Mouse (Mus musculus) CD4-positive helper T cell, adult 2 months (primary cell): ENCODE data around the gene Sord.
"Not testable (repeated sequence)": the region's sequence is repeated elsewhere in the genome, so short reads cannot be mapped to it uniquely, and the experiment has no call there.

Experiments
- DNase-seq: peaks from one replicate; pipeline ENCODE4 v3.0.0-alpha.2; 2012; ENCODE audit warnings: low read depth, missing footprints, low spot score

Sord gene

GRCm38 (mm10) chr2:122234611-122235288 is at the start of gene Sord:
TSS of gene Sord (plus strand) at chr2:122234749.
- peak; percentile 85 for DNase-seq

GRCm38 (mm10) chr2:122185086-122185485 is 49.5 kb upstream of the Sord start:
- DNase-seq = no peak

DNA sequence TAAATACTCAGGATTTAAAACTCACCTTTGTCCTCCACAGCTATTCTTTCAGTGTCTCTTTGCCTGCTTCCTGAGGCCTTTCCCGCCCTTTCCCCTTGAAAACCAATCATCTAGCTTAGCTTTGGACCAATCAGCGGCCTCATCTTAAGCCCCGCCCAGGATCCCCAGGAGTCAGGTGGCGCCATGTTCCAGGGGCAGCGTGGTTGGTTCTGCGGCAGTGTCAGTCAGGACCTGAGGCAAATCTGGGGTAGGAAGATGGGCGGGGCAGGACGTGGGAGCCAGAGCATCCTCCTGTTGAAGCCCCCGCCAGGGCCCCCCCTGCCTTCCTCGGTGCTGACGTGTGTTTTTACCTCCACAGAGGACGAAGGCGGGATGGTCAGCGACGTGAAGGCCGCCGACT is 48.4 kb upstream of the Sord start, which contains the start of the genes Patl2 and Terb2:
TSS of gene Patl2 (minus strand) at position 84 of the 400 bp plus-strand sequence.
TSS of gene Terb2 (plus strand) at position 167 of the 400 bp plus-strand sequence.
- no peak for DNase-seq

GRCm38 (mm10) chr2:122186751-122187150 is 47.8 kb upstream of the Sord start:
- no peak for DNase-seq

GRCm38 (mm10) chr2:122191849-122192248 is 42.7 kb upstream of the Sord start:
- no peak for DNase-seq

GRCm38 (mm10) chr2:122194509-122194929 is 40.0 kb upstream of the Sord start:
- peak; percentile 56 for DNase-seq

- DNase-seq = no peak
These were observed 33.0 kb upstream of the Sord start for GRCm38 (mm10) chr2:122201501-122201900.

DNA sequence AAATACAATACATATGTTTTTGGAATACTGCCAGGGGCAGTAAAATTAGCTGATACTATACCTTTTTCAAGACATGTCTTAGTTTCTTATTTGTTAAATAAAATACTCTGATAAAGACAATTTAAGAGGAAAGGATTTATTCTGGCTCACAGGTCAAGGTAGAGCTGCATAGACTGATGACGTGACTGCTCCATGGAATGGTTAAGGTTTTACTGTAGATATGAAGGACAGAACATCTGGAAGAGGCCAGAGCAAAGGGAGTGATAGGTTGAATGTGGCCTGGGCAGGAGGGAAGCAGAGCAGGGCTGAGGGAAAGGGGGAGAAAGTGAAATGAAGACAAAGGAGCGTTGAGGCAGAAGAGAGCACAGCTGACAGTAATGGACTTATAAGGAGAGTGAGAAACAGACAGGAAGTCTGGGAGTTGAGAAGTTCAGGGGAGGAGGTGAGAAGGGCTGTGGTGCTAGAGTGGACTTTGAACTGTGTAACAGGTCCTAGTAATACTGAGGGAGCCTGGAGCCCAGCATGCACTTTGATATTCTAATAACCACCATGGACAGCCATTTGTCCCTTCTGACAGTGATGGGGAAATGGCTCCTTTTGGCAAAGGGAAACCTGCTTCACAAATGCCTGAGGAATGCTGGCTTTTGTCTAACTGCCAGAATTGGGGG is 28.0 kb upstream of the Sord start:
- DNase-seq = no peak

DNA sequence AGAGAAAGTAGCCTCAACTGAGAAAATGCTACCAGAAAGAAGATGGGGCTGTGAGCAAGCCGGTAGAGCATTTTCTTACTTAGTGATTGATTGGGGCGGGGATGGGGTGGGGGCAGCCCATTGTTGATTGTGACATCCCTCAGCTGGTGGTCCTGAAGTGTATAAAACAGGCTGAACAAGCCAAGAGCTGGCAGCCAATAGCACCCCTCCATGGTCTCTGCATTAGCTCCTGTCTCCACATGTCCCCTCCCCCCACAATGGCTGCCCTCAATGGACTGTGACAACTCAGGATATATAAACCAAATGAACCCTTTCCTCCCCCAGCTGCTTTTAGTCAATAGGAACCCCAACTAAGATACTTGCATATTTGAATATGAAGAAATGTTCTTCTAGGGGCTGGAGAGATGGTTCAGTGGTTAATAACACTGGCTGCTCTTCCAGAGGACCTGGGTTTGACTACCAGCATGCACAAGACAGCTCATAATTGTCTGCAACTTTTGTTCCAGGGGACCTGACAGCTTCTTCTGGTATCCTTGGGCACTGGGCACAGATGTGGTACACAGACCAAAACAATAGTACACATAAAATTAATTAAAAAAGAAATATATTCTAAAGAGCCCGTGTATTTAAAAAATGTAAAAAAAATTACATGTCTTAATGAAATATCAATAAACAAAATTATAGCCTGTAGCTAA is 23.9 kb upstream of the Sord start:
- DNase-seq = no peak

GRCm38 (mm10) chr2:122217075-122217474 is 17.5 kb upstream of the Sord start:
- not testable (repeated sequence) for DNase-seq

- no peak for DNase-seq
These were observed 16.3 kb upstream of the Sord start for GRCm38 (mm10) chr2:122218234-122218633.

DNA sequence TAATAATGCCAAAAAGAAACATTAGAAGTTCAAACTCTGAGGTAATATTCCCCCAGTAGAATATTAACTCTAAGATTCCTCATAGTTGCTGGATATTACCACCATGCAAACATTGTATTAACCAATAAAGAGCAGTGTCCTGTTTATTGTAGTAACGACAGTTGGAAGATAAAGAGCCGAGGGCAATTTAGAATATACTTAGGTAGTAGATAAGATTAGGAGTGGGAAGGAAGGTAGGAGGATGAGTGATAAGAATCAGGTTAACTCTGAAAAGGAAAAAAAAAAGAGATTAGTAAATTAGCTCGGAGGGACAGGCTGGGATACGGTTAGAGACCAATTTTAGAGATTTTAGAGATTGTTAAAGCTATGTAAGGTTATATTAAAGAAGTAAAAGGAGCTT is 13.2 kb upstream of the Sord start:
- no peak for DNase-seq

DNA sequence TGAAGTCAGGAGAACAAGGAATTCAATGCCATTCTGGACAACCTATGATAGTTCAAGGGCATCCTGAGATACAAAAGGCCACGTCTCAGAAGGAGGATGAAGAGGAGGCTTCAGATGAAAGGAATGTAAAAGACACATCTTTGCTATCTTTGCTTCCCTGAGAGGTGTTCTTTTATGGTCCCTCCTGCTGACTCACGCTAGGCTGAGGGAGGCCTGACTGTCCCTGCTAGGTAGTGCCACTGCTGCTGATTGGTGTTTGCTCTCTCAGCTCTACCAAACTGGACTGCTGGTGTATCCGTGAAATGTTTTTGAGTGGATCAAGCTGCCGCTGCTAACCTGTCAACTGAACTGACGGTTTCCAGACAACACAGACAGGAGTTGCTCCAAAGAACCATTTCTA is 12.8 kb upstream of the Sord start:
- no peak for DNase-seq

DNA sequence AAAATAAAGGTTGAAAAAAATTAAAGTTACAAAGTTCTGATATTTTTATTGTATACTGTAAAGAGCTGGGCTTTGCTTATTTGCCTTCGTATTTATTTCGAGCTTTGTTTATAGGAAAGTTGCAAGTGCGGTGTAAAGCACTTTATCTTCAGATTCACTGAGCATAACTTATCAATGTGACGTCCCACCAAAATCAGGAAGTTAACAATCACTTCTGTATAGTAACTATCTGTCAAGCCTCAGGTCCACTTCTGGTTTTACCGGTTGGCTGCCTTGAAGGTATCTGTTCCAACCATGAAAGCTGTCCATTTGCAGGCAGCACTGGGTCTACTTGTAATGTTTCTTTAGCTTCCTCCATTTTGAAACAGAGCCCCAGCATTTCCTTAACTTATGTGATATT is 12.3 kb upstream of the Sord start:
- no peak for DNase-seq

DNA sequence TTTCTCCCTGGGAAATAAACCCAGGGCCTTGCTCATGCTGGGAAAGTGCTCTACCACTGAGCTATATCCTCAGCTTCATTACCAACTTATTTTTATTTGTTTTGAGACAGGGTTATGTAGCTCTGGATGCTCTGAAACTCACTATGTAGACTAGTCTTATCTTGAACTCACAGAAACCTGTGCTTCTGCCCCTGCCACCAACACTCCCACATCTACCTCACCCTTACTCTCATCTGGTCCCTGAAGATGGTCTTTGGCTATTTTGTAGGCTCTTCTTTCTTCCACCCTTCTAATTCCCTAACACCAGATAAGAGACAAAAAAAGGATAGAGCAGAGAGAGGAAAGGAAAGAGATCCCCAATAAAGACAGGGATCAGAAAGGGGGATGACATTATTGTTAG is 10.9 kb upstream of the Sord start:
- DNase-seq = no peak

DNA sequence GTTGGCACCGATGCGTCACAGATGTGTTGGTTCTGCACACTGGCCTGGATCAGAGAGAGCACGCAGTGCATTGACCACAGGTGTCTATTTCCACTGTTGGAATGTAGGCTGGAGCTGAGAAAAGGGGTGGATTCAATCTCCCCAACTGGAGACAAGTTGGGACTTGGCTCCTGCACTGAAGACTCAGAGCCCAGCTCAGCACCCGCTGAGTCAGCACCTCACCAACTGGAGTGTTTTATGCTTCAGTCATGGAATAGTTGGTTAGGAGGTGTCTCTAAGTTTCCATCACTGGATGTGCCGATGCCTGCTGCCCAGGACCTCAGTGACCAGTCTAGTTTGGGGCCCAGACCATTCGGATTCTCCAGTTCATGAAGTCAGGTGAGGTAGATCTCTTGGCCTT is 4.2 kb upstream of the Sord start:
- DNase-seq = no peak

DNA sequence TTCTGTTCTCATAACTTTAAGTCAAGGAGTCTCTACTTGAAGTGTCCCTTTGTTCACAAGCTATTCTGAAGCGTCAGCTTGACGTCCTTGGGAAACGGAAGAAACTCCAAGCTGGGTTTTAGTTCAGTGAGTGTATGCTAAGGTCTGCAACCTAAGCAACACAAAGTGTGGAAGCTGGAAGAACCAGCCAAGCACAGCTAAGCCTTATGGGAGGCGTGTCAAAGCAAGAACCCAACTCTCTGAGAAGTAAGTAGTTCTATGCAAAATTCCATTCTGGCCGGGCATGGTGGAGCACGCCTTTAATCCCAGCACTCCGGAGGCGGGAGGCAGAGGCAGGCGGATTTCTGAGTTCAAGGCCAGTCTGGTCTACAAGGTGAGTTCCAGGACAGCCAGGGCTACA is 2.9 kb upstream of the Sord start:
- DNase-seq = no peak

- DNase-seq = no peak
These were observed 1.2 kb upstream of the Sord start for GRCm38 (mm10) chr2:122233341-122233740.

GRCm38 (mm10) chr2:122233759-122234557 is 591 bp upstream of the Sord start:
- peak; percentile 6 for DNase-seq

DNA sequence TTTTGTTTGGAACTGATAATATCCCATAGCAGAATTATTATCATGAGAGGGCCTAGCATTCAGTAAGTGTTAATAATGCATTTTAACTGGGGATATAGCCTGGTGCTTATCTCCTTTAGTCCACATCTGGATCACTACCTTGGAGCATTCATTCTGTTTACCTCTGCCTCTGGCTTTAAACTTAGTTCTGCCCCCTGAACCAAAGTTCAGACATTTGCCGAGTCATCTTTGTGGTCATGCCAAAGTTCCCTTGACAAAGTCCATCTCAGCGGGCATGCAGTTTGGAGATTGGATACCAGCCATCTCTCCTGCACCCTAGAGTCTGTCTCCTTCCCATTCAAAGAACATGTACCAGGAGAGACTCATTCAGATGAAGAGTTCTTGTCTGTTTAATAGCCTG is 876 bp downstream of the Sord start:
- DNase-seq = no peak

DNA sequence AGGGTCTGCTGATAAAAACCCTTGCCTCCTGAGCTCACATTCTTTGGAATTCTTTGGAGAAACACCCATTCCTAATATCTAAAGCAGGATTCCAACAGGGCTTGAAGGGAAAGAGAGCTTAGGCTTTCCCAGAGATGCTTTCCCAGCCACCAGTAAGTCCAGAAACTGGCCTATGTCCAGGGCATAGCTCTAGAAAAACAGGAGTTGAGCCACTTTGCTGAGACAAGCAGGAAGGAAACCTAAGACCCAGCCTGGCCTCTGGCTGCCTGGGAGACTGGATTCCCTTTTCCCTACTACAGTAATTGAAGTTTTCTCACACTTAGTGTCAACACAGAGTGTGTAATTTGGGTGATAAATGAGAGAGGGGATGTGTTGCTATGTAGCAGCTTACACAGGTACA is 1.8 kb downstream of the Sord start:
- DNase-seq = no peak
